Mouse (Mus musculus): Measurements from ENCODE around the gene Samd4b. TPM values are rescaled to one million over a fixed set of nuclear protein-coding genes. Genes with fewer than 3 reads are reported as not detected.

Gene Samd4b
- polyA plus RNA-seq, 1 experiment from 2014 or later, result 35.6 TPM

- Histone ChIP-seq H3K9ac (peak overlapping the region; percentile 94), H3K27ac (no peak overlapping the region), H3K4me1 (peaks cover 17% of the 10 kb centered on the region), H3K27me3 (no peaks in the 10 kb centered on the region), H3K4me2 (replicated peaks) (peak overlapping the region; percentile 96), H3K4me3 (peak overlapping the region; percentile 90), H3K9me3 (replicated peaks) (no peaks in the 10 kb centered on the region), H3K36me3 (peaks cover 30% of the 10 kb centered on the region)
- 57% methylated on average over 4 of the region's 4 CpGs for WGBS
- no peak for ATAC-seq (ENCODE audit: low FRiP score)
Observed at GRCm38 (mm10) chr7:28351676-28352191, 246.2 kb downstream of the Samd4b start.

GRCm38 (mm10) chr7:28350155-28350883 is 247.6 kb downstream of the Samd4b start, which contains the start of gene Rps16:
Gene Rps16 (plus strand): TSS chr7:28350652.
- Histone ChIP-seq H3K4me3 (peak within 1 kb of the TSS; percentile 90), H3K9me3 (replicated peaks) (no peaks in the 10 kb centered on the region), H3K9ac (peak within 1 kb of the TSS; percentile 94), H3K27ac (peak within 1 kb of the TSS; percentile 77), H3K4me2 (replicated peaks) (peak within 1 kb of the TSS; percentile 96), H3K4me1 (peaks cover 15% of the 10 kb centered on the region), H3K27me3 (no peaks in the 10 kb centered on the region), H3K36me3 (peaks cover 29% of the 10 kb centered on the region)
- WGBS, result under 1% methylated on average over 47 of the region's 50 CpGs
- peak; percentile 95 for ATAC-seq (ENCODE audit: low FRiP score)

Small RNAs within 50 kb of the gene (microRNA-seq; reads per million reads assigned to microRNA genes)
- gene Mir7049, result 0.81 reads per million

Other genes starting within 250 kb of the Samd4b start
- gene Rps16, start 247.5 kb downstream of the Samd4b start, polyA plus RNA-seq (2016; fragmentation: Nextera tagmentation; extraction: Ambion mirVana), result 514 and 573 TPM in 2 replicates
- gene Plekhg2, start 225.5 kb downstream of the Samd4b start, polyA plus RNA-seq (2016; fragmentation: Nextera tagmentation; extraction: Ambion mirVana), result 71.7 and 74.9 TPM in 2 replicates
- 6.3 and 7.3 TPM in 2 replicates for gene Zfp36, start 217.9 kb downstream of the Samd4b start, polyA plus RNA-seq (2016; fragmentation: Nextera tagmentation; extraction: Ambion mirVana)
- 39.6 and 42.2 TPM in 2 replicates for gene Med29, start 205.4 kb downstream of the Samd4b start, polyA plus RNA-seq (2016; fragmentation: Nextera tagmentation; extraction: Ambion mirVana)
- gene Paf1, start 205.2 kb downstream of the Samd4b start, polyA plus RNA-seq (2016; fragmentation: Nextera tagmentation; extraction: Ambion mirVana), result 83.9 and 85.9 TPM in 2 replicates
- gene Gmfg, start 160.7 kb downstream of the Samd4b start, polyA plus RNA-seq (2016; fragmentation: Nextera tagmentation; extraction: Ambion mirVana), result 5.9 and 6.5 TPM in 2 replicates
- 14.0 and 15.9 TPM in 2 replicates for gene Lrfn1, start 146.2 kb downstream of the Samd4b start, polyA plus RNA-seq (2016; fragmentation: Nextera tagmentation; extraction: Ambion mirVana)
- not detected in 2 replicates for gene Ifnl2, start 87.7 kb downstream of the Samd4b start, polyA plus RNA-seq (2016; fragmentation: Nextera tagmentation; extraction: Ambion mirVana)
- not detected in 2 replicates for gene Ifnl3, start 75.3 kb downstream of the Samd4b start, polyA plus RNA-seq (2016; fragmentation: Nextera tagmentation; extraction: Ambion mirVana)
- not detected in 2 replicates for gene Sycn, start 57.3 kb downstream of the Samd4b start, polyA plus RNA-seq (2016; fragmentation: Nextera tagmentation; extraction: Ambion mirVana)
- gene Nccrp1, start 50.9 kb downstream of the Samd4b start, polyA plus RNA-seq (2016; fragmentation: Nextera tagmentation; extraction: Ambion mirVana), result not detected in 2 replicates
- gene Pak4, start within 50 bp of the Samd4b start, polyA plus RNA-seq (2016; fragmentation: Nextera tagmentation; extraction: Ambion mirVana), result 31.8 and 34.3 TPM in 2 replicates
- gene Acp7, start 33.2 kb upstream of the Samd4b start, polyA plus RNA-seq (2016; fragmentation: Nextera tagmentation; extraction: Ambion mirVana), result 0.12 TPM in 1 of 2 replicates, not detected in the other
- 7.0 and 8.9 TPM in 2 replicates for gene Fbxo27, start 94.7 kb upstream of the Samd4b start, polyA plus RNA-seq (2016; fragmentation: Nextera tagmentation; extraction: Ambion mirVana)
- gene Fbxo17, start 118.7 kb upstream of the Samd4b start, polyA plus RNA-seq (2016; fragmentation: Nextera tagmentation; extraction: Ambion mirVana), result 8.5 and 11.1 TPM in 2 replicates
- gene Mrps12, start 143.7 kb upstream of the Samd4b start, polyA plus RNA-seq (2016; fragmentation: Nextera tagmentation; extraction: Ambion mirVana), result 107 and 116 TPM in 2 replicates
- gene Sars2, start 143.8 kb upstream of the Samd4b start, polyA plus RNA-seq (2016; fragmentation: Nextera tagmentation; extraction: Ambion mirVana), result 25.7 and 28.0 TPM in 2 replicates
- gene Ccer2, start 158.0 kb upstream of the Samd4b start, polyA plus RNA-seq (2016; fragmentation: Nextera tagmentation; extraction: Ambion mirVana), result 3.2 and 4.0 TPM in 2 replicates
- 90.1 and 90.4 TPM in 2 replicates for gene Sirt2, start 168.6 kb upstream of the Samd4b start, polyA plus RNA-seq (2016; fragmentation: Nextera tagmentation; extraction: Ambion mirVana)
- gene Nfkbib, start 169.4 kb upstream of the Samd4b start, polyA plus RNA-seq (2016; fragmentation: Nextera tagmentation; extraction: Ambion mirVana), result 39.8 and 43.0 TPM in 2 replicates
- gene Rinl, start 190.8 kb upstream of the Samd4b start, polyA plus RNA-seq (2016; fragmentation: Nextera tagmentation; extraction: Ambion mirVana), result 2.2 and 2.7 TPM in 2 replicates
- 297 and 345 TPM in 2 replicates for gene Hnrnpl, start 210.4 kb upstream of the Samd4b start, polyA plus RNA-seq (2016; fragmentation: Nextera tagmentation; extraction: Ambion mirVana)
- 84.7 and 87.8 TPM in 2 replicates for gene Ech1, start 227.1 kb upstream of the Samd4b start, polyA plus RNA-seq (2016; fragmentation: Nextera tagmentation; extraction: Ambion mirVana)
- gene Lgals4, start 235.7 kb upstream of the Samd4b start, polyA plus RNA-seq (2016; fragmentation: Nextera tagmentation; extraction: Ambion mirVana), result 5.0 and 5.1 TPM in 2 replicates

Data from hindbrain, embryonic 12.5 days (tissue).